Mouse (Mus musculus) lung, embryonic 15.5 days (tissue): ENCODE data around the gene Dok7. TPM values are rescaled to one million over a fixed set of nuclear protein-coding genes. Genes with fewer than 3 reads are reported as not detected.
A peak's percentile ranks its signal among the peaks of the same experiment; 100 is the strongest.

Source experiments
- ATAC-seq: fragments of 200-750 bp; cut with Nextera tagmentation; 2 replicates; pipeline ENCODE4 v1.8.0; 2017; ENCODE audit warnings: moderate number of reproducible peaks, borderline replicate concordance; ENCODE audit not compliant: low FRiP score, low TSS enrichment; ENCODE audit errors: extremely low read depth
- H3K27ac ChIP-seq: fragments of 300-500 bp; sonication (generic); 2 replicates; pipeline ENCODE4 v1.5.1; 2015; ENCODE audit warnings: moderate library complexity, mild to moderate bottlenecking, inconsistent platforms
- H3K27me3 ChIP-seq: fragments of 300-500 bp; sonication (generic); 2 replicates; pipeline ENCODE4 v1.6.1; 2015; ENCODE audit warnings: inconsistent platforms
- H3K36me3 ChIP-seq: fragments of 300-500 bp; sonication (generic); 2 replicates; pipeline ENCODE4 v1.6.1; 2015; ENCODE audit warnings: inconsistent platforms
- H3K4me1 ChIP-seq: fragments of 300-500 bp; sonication (generic); 2 replicates; pipeline ENCODE4 v1.6.1; 2015; ENCODE audit warnings: inconsistent platforms
- H3K4me2 ChIP-seq: fragments of 300-500 bp; sonication (generic); 2 replicates; pipeline ENCODE4 v1.6.1; 2015; ENCODE audit warnings: inconsistent platforms, mild to moderate bottlenecking, moderate library complexity
- H3K4me3 ChIP-seq: fragments of 300-500 bp; sonication (generic); 2 replicates; pipeline ENCODE4 v1.5.1; 2015; ENCODE audit warnings: mild to moderate bottlenecking, inconsistent platforms
- H3K9ac ChIP-seq: fragments of 300-500 bp; sonication (generic); 2 replicates; pipeline ENCODE4 v1.6.1; 2015; ENCODE audit warnings: inconsistent platforms
- H3K9me3 ChIP-seq: fragments of 300-500 bp; sonication (generic); 2 replicates; pipeline ENCODE4 v1.6.1; 2016; ENCODE audit warnings: inconsistent platforms
- WGBS: fragments of 180-500 bp; shearing (Covaris S2); methylation state at CpG from one replicate; pipeline ENCODE4 v1.1.7; 2015; 5-methylcytosine and 5-hydroxymethylcytosine counted together
- polyA plus RNA-seq: library from polyadenylated mRNA; unstranded; fragments of >200 nt; fragmentation: Nextera tagmentation; extraction: Ambion mirVana; gene quantifications from 2 replicates; pipeline ENCODE4 v1.2.1, GENCODE M21; 2015

The Dok7 gene
- polyA plus RNA-seq, 1 experiment from 2014 or later = 2.6 TPM

GRCm38 (mm10) chr5:35060098-35060497, 3.5 kb downstream of the Dok7 start:
- peaks cover 29% of the 10 kb centered on the region for H3K27me3 ChIP-seq
- peaks cover 14% of the 10 kb centered on the region for H3K4me1 ChIP-seq
- ATAC-seq = no peak
- no peaks in the 10 kb centered on the region for H3K9me3 ChIP-seq
- no peak overlapping the region for H3K9ac ChIP-seq
- H3K27ac ChIP-seq = no peak overlapping the region
- no peak overlapping the region for H3K4me2 ChIP-seq
- H3K4me3 ChIP-seq = no peak overlapping the region
- H3K36me3 ChIP-seq = no peaks in the 10 kb centered on the region
- 50% methylated on average over 3 of the region's 3 CpGs for WGBS

- H3K4me3 ChIP-seq = no peak overlapping the region
- no peak for ATAC-seq
- H3K36me3 ChIP-seq = no peaks in the 10 kb centered on the region
- 79% methylated on average over 2 of the region's 2 CpGs for WGBS
- no peak overlapping the region for H3K4me2 ChIP-seq
- no peaks in the 10 kb centered on the region for H3K9me3 ChIP-seq
- no peak overlapping the region for H3K9ac ChIP-seq
- H3K27me3 ChIP-seq = no peaks in the 10 kb centered on the region
- no peaks in the 10 kb centered on the region for H3K4me1 ChIP-seq
- no peak overlapping the region for H3K27ac ChIP-seq
Measured at GRCm38 (mm10) chr5:35069841-35070240, 13.3 kb downstream of the Dok7 start.

- no peak for ATAC-seq
- Histone ChIP-seq H3K9me3 (no peaks in the 10 kb centered on the region), H3K36me3 (no peaks in the 10 kb centered on the region), H3K27me3 (no peaks in the 10 kb centered on the region), H3K4me3 (no peak overlapping the region), H3K9ac (no peak overlapping the region), H3K4me2 (no peak overlapping the region), H3K4me1 (no peaks in the 10 kb centered on the region), H3K27ac (no peak overlapping the region)
- 79% methylated on average over 8 of the region's 8 CpGs for WGBS
Measured at GRCm38 (mm10) chr5:35070314-35070713, 13.7 kb downstream of the Dok7 start.

GRCm38 (mm10) chr5:35070953-35071352, 14.4 kb downstream of the Dok7 start:
- Histone ChIP-seq H3K4me3 (no peak overlapping the region), H3K4me1 (no peaks in the 10 kb centered on the region), H3K27ac (no peak overlapping the region), H3K36me3 (no peaks in the 10 kb centered on the region), H3K4me2 (no peak overlapping the region), H3K27me3 (no peaks in the 10 kb centered on the region), H3K9ac (no peak overlapping the region), H3K9me3 (no peaks in the 10 kb centered on the region)
- 55% methylated on average over 7 of the region's 7 CpGs for WGBS
- ATAC-seq = no peak

- Histone ChIP-seq H3K9ac (no peak overlapping the region), H3K4me2 (no peak overlapping the region), H3K9me3 (no peaks in the 10 kb centered on the region), H3K27me3 (no peaks in the 10 kb centered on the region), H3K4me3 (no peak overlapping the region), H3K27ac (no peak overlapping the region), H3K4me1 (no peaks in the 10 kb centered on the region), H3K36me3 (no peaks in the 10 kb centered on the region)
- 84% methylated on average over 6 of the region's 6 CpGs for WGBS
- no peak for ATAC-seq
Measured at GRCm38 (mm10) chr5:35071855-35072254, 15.3 kb downstream of the Dok7 start.

- no peak overlapping the region for H3K4me2 ChIP-seq
- no peak overlapping the region for H3K27ac ChIP-seq
- no peaks in the 10 kb centered on the region for H3K4me1 ChIP-seq
- H3K9me3 ChIP-seq = no peaks in the 10 kb centered on the region
- no peaks in the 10 kb centered on the region for H3K27me3 ChIP-seq
- no peaks in the 10 kb centered on the region for H3K36me3 ChIP-seq
- H3K9ac ChIP-seq = no peak overlapping the region
- ATAC-seq = no peak
- 79% methylated on average over 11 of the region's 11 CpGs for WGBS
- no peak overlapping the region for H3K4me3 ChIP-seq
Measured at GRCm38 (mm10) chr5:35073235-35073634, 16.7 kb downstream of the Dok7 start.

- H3K27me3 ChIP-seq = peaks cover 5% of the 10 kb centered on the region; the same call in 1 of the 2 replicates
- H3K4me2 ChIP-seq = no peak overlapping the region
- no peak overlapping the region for H3K4me3 ChIP-seq
- no peaks in the 10 kb centered on the region for H3K9me3 ChIP-seq
- H3K4me1 ChIP-seq = no peaks in the 10 kb centered on the region
- no peak for ATAC-seq
- no peak overlapping the region for H3K9ac ChIP-seq
- no peak overlapping the region for H3K27ac ChIP-seq
- no peaks in the 10 kb centered on the region for H3K36me3 ChIP-seq
- WGBS = 71% methylated on average over 9 of the region's 9 CpGs
Measured at GRCm38 (mm10) chr5:35073992-35074391, 17.4 kb downstream of the Dok7 start.

- no peak overlapping the region for H3K4me2 ChIP-seq
- no peaks in the 10 kb centered on the region for H3K9me3 ChIP-seq
- WGBS = 79% methylated on average over 1 of the region's 1 CpGs
- H3K27ac ChIP-seq = no peak overlapping the region
- peaks cover 14% of the 10 kb centered on the region; the same call in 1 of the 2 replicates for H3K27me3 ChIP-seq
- ATAC-seq = no peak
- no peak overlapping the region for H3K4me3 ChIP-seq
- H3K36me3 ChIP-seq = no peaks in the 10 kb centered on the region
- H3K4me1 ChIP-seq = no peaks in the 10 kb centered on the region
- H3K9ac ChIP-seq = no peak overlapping the region
Measured at GRCm38 (mm10) chr5:35076369-35076768, 19.8 kb downstream of the Dok7 start.

GRCm38 (mm10) chr5:35079101-35079500, 22.5 kb downstream of the Dok7 start:
- Histone ChIP-seq H3K27ac (no peak overlapping the region), H3K36me3 (no peaks in the 10 kb centered on the region), H3K9ac (no peak overlapping the region), H3K9me3 (no peaks in the 10 kb centered on the region), H3K4me3 (no peak overlapping the region), H3K27me3 (peaks cover 14% of the 10 kb centered on the region; the same call in 1 of the 2 replicates), H3K4me2 (no peak overlapping the region), H3K4me1 (no peaks in the 10 kb centered on the region)
- WGBS = 34% methylated on average over 18 of the region's 18 CpGs
- ATAC-seq = 0 out of 2 replicates have a peak, but pooled peaks have one; percentile 5

GRCm38 (mm10) chr5:35084913-35085312, 28.3 kb downstream of the Dok7 start:
- no peak overlapping the region for H3K27ac ChIP-seq
- WGBS = 74% methylated on average over 3 of the region's 3 CpGs
- H3K4me1 ChIP-seq = no peaks in the 10 kb centered on the region
- no peaks in the 10 kb centered on the region for H3K36me3 ChIP-seq
- H3K9ac ChIP-seq = no peak overlapping the region
- no peaks in the 10 kb centered on the region for H3K9me3 ChIP-seq
- H3K4me3 ChIP-seq = no peak overlapping the region
- no peak overlapping the region for H3K4me2 ChIP-seq
- ATAC-seq = no peak
- no peaks in the 10 kb centered on the region for H3K27me3 ChIP-seq

- Histone ChIP-seq H3K4me1 (no peaks in the 10 kb centered on the region), H3K27me3 (no peaks in the 10 kb centered on the region), H3K27ac (no peak overlapping the region), H3K4me2 (no peak overlapping the region), H3K9me3 (no peaks in the 10 kb centered on the region), H3K36me3 (peaks cover 23% of the 10 kb centered on the region), H3K9ac (no peak overlapping the region), H3K4me3 (no peak overlapping the region)
- WGBS = 64% methylated on average over 9 of the region's 9 CpGs
- ATAC-seq = 0 out of 2 replicates have a peak, but pooled peaks have one; percentile 16
Measured at GRCm38 (mm10) chr5:35088785-35089613, 32.4 kb downstream of the Dok7 start.

- H3K9ac ChIP-seq = no peak overlapping the region
- ATAC-seq = no peak
- H3K4me1 ChIP-seq = no peaks in the 10 kb centered on the region
- H3K27me3 ChIP-seq = no peaks in the 10 kb centered on the region
- 72% methylated on average over 5 of the region's 5 CpGs for WGBS
- peaks cover 26% of the 10 kb centered on the region for H3K36me3 ChIP-seq
- H3K4me2 ChIP-seq = no peak overlapping the region
- no peaks in the 10 kb centered on the region for H3K9me3 ChIP-seq
- H3K27ac ChIP-seq = no peak overlapping the region
- no peak overlapping the region for H3K4me3 ChIP-seq
Measured at GRCm38 (mm10) chr5:35089614-35089963, 33.0 kb downstream of the Dok7 start.
